Mouse (Mus musculus) stomach, postnatal 0 days (tissue): ENCODE data around the gene Drosha.

Source experiments
- CTCF ChIP-seq: IDR thresholded peaks from 2 replicates; pipeline ENCODE4 v1.5.1; 2016; ENCODE audit warnings: antibody characterized with exemption, low read depth, mild to moderate bottlenecking, moderate library complexity
- EP300 ChIP-seq: optimal IDR thresholded peaks from 2 replicates; pipeline ENCODE3; 2016; ENCODE audit warnings: antibody characterized with exemption

- no peak for TF ChIP-seq CTCF
- no peak for TF ChIP-seq EP300
Measured at GRCm38 (mm10) chr15:12822416-12823395, 1.9 kb upstream of the Drosha start.
